ENCODE assay signal across 13 mouse cellular contexts in the genomic region with DNA sequence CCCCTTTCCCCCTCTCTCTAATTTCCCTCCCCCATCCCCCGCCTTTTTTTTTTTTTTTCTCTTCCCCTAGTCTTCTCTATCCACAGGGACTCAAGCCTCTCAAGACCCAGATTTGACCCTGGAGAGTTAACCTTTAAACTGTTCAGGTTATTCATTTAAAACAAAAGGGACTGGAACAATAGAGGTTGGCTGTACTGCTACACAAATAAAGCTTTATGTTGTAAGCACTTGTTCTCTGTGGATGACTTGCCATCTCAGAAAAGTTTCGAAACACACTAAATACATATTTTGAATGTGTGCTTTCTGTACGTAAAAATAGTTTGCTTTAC. TPM values are rescaled to one million over a fixed set of nuclear protein-coding genes. Genes with fewer than 3 reads are reported as not detected.
DNase-seq lines count a peak whose midpoint lies in the region; ATAC-seq and TF ChIP-seq lines count a peak whose summit lies in the region.
"Had no signal": no experiment of that assay in that cellular context is flagged by ENCODE, and none has a peak within 500 bp of the region (broad histone marks: within the 10 kb centered on the region; RNA-seq: fewer than 3 reads in every experiment).

No protein-coding gene starts in this region.

- no peaks in the 10 kb centered on the region for H3K36me3 ChIP-seq in heart, embryonic 13.5 days
- H3K36me3 ChIP-seq in ES-E14 (ENCODE audit: control insufficient read depth, insufficient read depth, low read length, poor library complexity, severe bottlenecking), result no peaks in the 10 kb centered on the region
- no peaks in the 10 kb centered on the region for H3K36me3 ChIP-seq in forebrain, postnatal 0 days (ENCODE audit: insufficient read depth)
- no peaks in the 10 kb centered on the region for H3K36me3 ChIP-seq in midbrain, embryonic 15.5 days (replicated peaks)

- WGBS in heart, embryonic 13.5 days, result 56% methylated on average over 3 of the region's 3 CpGs
- 43% methylated on average over 3 of the region's 3 CpGs for WGBS in forebrain, postnatal 0 days
- WGBS in midbrain, embryonic 15.5 days, result 51% methylated on average over 3 of the region's 3 CpGs
- WGBS in cerebellum, adult 2 months, result 83% methylated on average over 3 of the region's 3 CpGs

- DNase-seq in heart, postnatal 14 days, result no peak
- DNase-seq in ES-E14 (ENCODE audit: low read depth, low spot score), result no peak
- no peak for DNase-seq in forebrain, postnatal 0 days
- no peak for DNase-seq in gastrocnemius, adult 8-10 months (ENCODE audit: low spot score in 2 of 2)
- no peak for DNase-seq in frontal cortex, postnatal 14 days (ENCODE audit: low spot score in 2 of 2)
- no peak for DNase-seq in cerebellum, adult 2 months
- DNase-seq: gastrocnemius, postnatal 14 days; liver, postnatal 0 days; thymus, postnatal 25 days had no signal

- H3K9me3 ChIP-seq in heart, embryonic 13.5 days, result no peaks in the 10 kb centered on the region
- H3K9me3 ChIP-seq in ES-E14 (ENCODE audit: control insufficient read depth, insufficient read depth, low read depth, low read length), result no peaks in the 10 kb centered on the region
- no peaks in the 10 kb centered on the region for H3K9me3 ChIP-seq in forebrain, postnatal 0 days (ENCODE audit: low read length)
- H3K9me3 ChIP-seq in midbrain, embryonic 15.5 days, result no peaks in the 10 kb centered on the region

- peaks cover 11% of the 10 kb centered on the region for H3K4me1 ChIP-seq in heart, embryonic 13.5 days
- no peaks in the 10 kb centered on the region for H3K4me1 ChIP-seq in ES-E14 (ENCODE audit: control insufficient read depth in 2 of 2, insufficient read depth in 2 of 2, low read length in 2 of 2, poor library complexity in 1 of 2)
- no peaks in the 10 kb centered on the region for H3K4me1 ChIP-seq in forebrain, postnatal 0 days (ENCODE audit: insufficient read depth)
- H3K4me1 ChIP-seq in midbrain, embryonic 15.5 days, result peaks cover 11% of the 10 kb centered on the region; the same call in 1 of the 2 replicates
- no peaks in the 10 kb centered on the region for H3K4me1 ChIP-seq in cerebellum, adult 2 months (ENCODE audit: control insufficient read depth, insufficient read depth, low read length)

- H3K27me3 ChIP-seq in heart, embryonic 13.5 days (replicated peaks), result peaks cover 31% of the 10 kb centered on the region
- H3K27me3 ChIP-seq in forebrain, postnatal 0 days (ENCODE audit: insufficient read depth, low read length), result no peaks in the 10 kb centered on the region
- H3K27me3 ChIP-seq in midbrain, embryonic 15.5 days (replicated peaks), result no peaks in the 10 kb centered on the region
- H3K27me3 ChIP-seq in cerebellum, adult 2 months (ENCODE audit: control insufficient read depth, insufficient read depth, low read length), result no peaks in the 10 kb centered on the region

- no peak overlapping the region for H3K27ac ChIP-seq in heart, embryonic 13.5 days (replicated peaks)
- H3K27ac ChIP-seq in ES-E14 (ENCODE audit: insufficient read depth, low read depth, low read length, poor library complexity, severe bottlenecking), result no peak overlapping the region
- no peak overlapping the region for H3K27ac ChIP-seq in forebrain, postnatal 0 days (ENCODE audit: low read depth, low read length)
- H3K27ac ChIP-seq in midbrain, embryonic 15.5 days, result 0 out of 2 replicates have a peak overlapping the region, but pooled peaks have one; percentile 78
- H3K27ac ChIP-seq in cerebellum, adult 2 months (ENCODE audit: insufficient read depth, low read length), result no peak overlapping the region

- H3K4me2 ChIP-seq in heart, embryonic 13.5 days, result peak overlapping the region; percentile 98; the same call in 1 of the 2 replicates
- peak overlapping the region; percentile 76 for H3K4me2 ChIP-seq in forebrain, postnatal 0 days (ENCODE audit: low read depth)
- peak overlapping the region; percentile 85 for H3K4me2 ChIP-seq in midbrain, embryonic 15.5 days

- no peak for ATAC-seq in heart, embryonic 13.5 days (ENCODE audit: extremely low read depth, insufficient number of reproducible peaks, low FRiP score, low TSS enrichment)
- ATAC-seq in forebrain, postnatal 0 days, result no peak
- no peak for ATAC-seq in midbrain, embryonic 15.5 days (replicated peaks)
- ATAC-seq: liver, postnatal 0 days had no signal

- no peak for TF ChIP-seq CTCF in forebrain, postnatal 0 days (IDR thresholded peaks at IDR 0.05; ENCODE audit: low read depth)
- no peak for TF ChIP-seq CTCF in cerebellum, adult 2 months (IDR thresholded peaks at IDR 0.05; ENCODE audit: borderline replicate concordance, insufficient read depth, low read depth, low read length)

- no peak overlapping the region for H3K9ac ChIP-seq in heart, embryonic 13.5 days
- H3K9ac ChIP-seq in ES-E14 (ENCODE audit: insufficient read depth, low read depth, low read length, poor library complexity, severe bottlenecking), result no peak overlapping the region
- H3K9ac ChIP-seq in forebrain, postnatal 0 days, result no peak overlapping the region
- H3K9ac ChIP-seq in midbrain, embryonic 15.5 days, result no peak overlapping the region
- H3K9ac ChIP-seq: liver, postnatal 0 days had no signal

- TF ChIP-seq POLR2A in cerebellum, adult 2 months (IDR thresholded peaks at IDR 0.05; ENCODE audit: borderline replicate concordance, insufficient read depth, low read length), result no peak

- in situ Hi-C loops in ES-E14 (cut with MboI; ENCODE audit: low sequenced_read_pairs in 2 of 2, unreplicated experiment in 2 of 2), result no loop called here

- intact Hi-C loops in heart, postnatal 14 days (cut with DNase I), result no loop called here

- H3K4me3 ChIP-seq in heart, embryonic 13.5 days, result no peak overlapping the region; the same call in 1 of the 2 replicates
- no peak overlapping the region for H3K4me3 ChIP-seq in ES-E14 (ENCODE audit: insufficient read depth in 1 of 2, low read depth in 1 of 2, low read length in 2 of 2, poor library complexity in 1 of 2, severe bottlenecking in 1 of 2)
- H3K4me3 ChIP-seq in forebrain, postnatal 0 days (ENCODE audit: low read depth, low read length), result peak overlapping the region; percentile 60
- H3K4me3 ChIP-seq in midbrain, embryonic 15.5 days, result peak overlapping the region; percentile 65
- H3K4me3 ChIP-seq in cerebellum, adult 2 months (replicated peaks; ENCODE audit: insufficient read depth, low read depth, low read length), result no peak overlapping the region

TF ChIP-seq in ES-E14, 5 proteins besides CTCF, POLR2A, EP300 and RAD21:
- TF ChIP-seq HCFC1 (IDR thresholded peaks at IDR 0.05; ENCODE audit: borderline replicate concordance, insufficient read depth, low read length) (no peak), ZNF384 (IDR thresholded peaks at IDR 0.05; ENCODE audit: low read depth, low read length) (0 out of 2 replicates have a peak, but pooled peaks have one; percentile 44)

RNA-seq across cellular contexts. Expression of gene Galntl6, which starts 1.2 kb away (rescaled TPM):
- polyA plus RNA-seq in heart, embryonic 13.5 days (2015; fragmentation: Nextera tagmentation; extraction: Ambion mirVana), result 0.05 and 0.35 TPM in 2 replicates
- total RNA-seq in heart, postnatal 14 days (2021), result not detected
- total RNA-seq in ES-E14 (2012; rRNA removed), result 0.09 TPM in 1 of 2 replicates, not detected in the other
- total RNA-seq in forebrain, postnatal 0 days (2014; rRNA removed), result 27.8 and 29.0 TPM in 2 replicates
- polyA plus RNA-seq in forebrain, postnatal 0 days (2015; fragmentation: Nextera tagmentation; extraction: Ambion mirVana), result 9.4 and 15.0 TPM in 2 replicates
- polyA plus RNA-seq in midbrain, embryonic 15.5 days (2015; fragmentation: Nextera tagmentation; extraction: Ambion mirVana), result 13.1 and 17.1 TPM in 2 replicates
- not detected for total RNA-seq in gastrocnemius, adult 8-10 months (2022)
- 3.3 and 6.0 TPM in 2 replicates for polyA plus RNA-seq in cerebellum, adult 2 months (2012; rRNA removed)
- total RNA-seq: MEL had no signal
- polyA plus RNA-seq: liver, postnatal 0 days had no signal

RNA-seq across cellular contexts. Expression of gene BC030500, which starts 2.0 kb away (rescaled TPM):
- polyA plus RNA-seq in heart, embryonic 13.5 days (2015; fragmentation: Nextera tagmentation; extraction: Ambion mirVana), result 0.09 TPM in 1 of 2 replicates, not detected in the other
- total RNA-seq in heart, postnatal 14 days (2021), result not detected
- total RNA-seq in ES-E14 (2012; rRNA removed), result not detected in 2 replicates
- total RNA-seq in forebrain, postnatal 0 days (2014; rRNA removed), result 7.6 and 17.1 TPM in 2 replicates
- 12.9 and 13.7 TPM in 2 replicates for polyA plus RNA-seq in forebrain, postnatal 0 days (2015; fragmentation: Nextera tagmentation; extraction: Ambion mirVana)
- polyA plus RNA-seq in midbrain, embryonic 15.5 days (2015; fragmentation: Nextera tagmentation; extraction: Ambion mirVana), result 14.9 and 20.8 TPM in 2 replicates
- total RNA-seq in gastrocnemius, adult 8-10 months (2022), result not detected
- polyA plus RNA-seq in cerebellum, adult 2 months (2012; rRNA removed), result 6.2 and 8.3 TPM in 2 replicates
- total RNA-seq: gastrocnemius, postnatal 14 days; MEL had no signal
- polyA plus RNA-seq: heart, embryonic 14.5 days; liver, postnatal 0 days had no signal

Comparison
In these comparisons a context has a peak if more than half of its experiments do, and no peak if none do; other contexts are left out.
1. H3K4me3 ChIP-seq: peak in forebrain, postnatal 0 days (single experiment) and midbrain, embryonic 15.5 days (single experiment); none in heart, embryonic 13.5 days (single experiment), ES-E14 (0 of 2) and cerebellum, adult 2 months (single experiment).
2. RNA of gene Galntl6, which starts 1.2 kb away (total RNA-seq): 27.8 to 29.0 TPM in forebrain, postnatal 0 days; 0.09 TPM in ES-E14, not detected in heart, postnatal 14 days and not detected in gastrocnemius, adult 8-10 months; every median in the first group is over 10 times any median in the second.
3. Peak in every context shown above with its lines, with median percentiles within 50 percentile points of each other: H3K4me2 ChIP-seq.